Mouse (Mus musculus): ENCODE results near the gene Wwox.

Gene Wwox

DNA sequence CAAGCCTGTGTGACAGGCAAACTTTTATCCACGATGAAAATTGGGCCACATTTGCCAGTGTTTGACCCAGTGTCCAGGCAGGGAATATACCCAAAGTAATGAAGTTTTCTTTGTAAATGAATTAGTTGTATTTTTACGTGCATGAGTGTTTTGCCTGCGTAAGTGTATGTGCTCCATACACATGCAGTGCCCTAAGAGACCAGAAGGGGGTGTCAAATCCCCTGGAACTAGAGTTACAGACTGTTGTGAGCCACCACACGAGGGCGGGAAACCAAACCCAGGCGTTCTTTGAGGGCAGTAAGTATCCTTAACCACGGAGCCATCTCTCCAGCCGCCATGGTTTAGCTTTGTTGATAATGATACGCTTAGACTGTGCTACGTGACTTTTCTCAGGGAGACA is 755.9 kb downstream of the Wwox start:
- no peak for DNase-seq

DNA sequence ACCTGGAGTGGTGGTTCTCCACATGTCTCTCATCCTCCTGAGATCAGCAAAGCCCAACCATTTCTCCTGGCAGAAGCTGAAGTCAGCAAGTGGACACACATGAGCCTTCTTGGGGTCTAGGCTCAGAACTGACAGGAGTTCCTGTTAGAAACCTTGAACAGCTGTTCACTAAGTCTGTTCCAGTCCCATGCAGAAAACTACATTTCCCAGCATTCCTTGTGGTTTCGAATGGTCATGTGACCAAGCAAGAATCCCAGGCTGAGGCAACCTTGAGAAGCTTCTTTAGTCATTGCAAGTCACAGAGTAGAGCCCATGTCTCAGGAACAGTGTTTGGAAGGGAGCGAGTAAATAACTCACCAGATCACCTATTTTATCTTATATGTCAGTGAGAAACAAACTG is 757.4 kb downstream of the Wwox start:
- no peak for DNase-seq

- DNase-seq = no peak
Measured at GRCm38 (mm10) chr8:115199204-115199603, 759.7 kb downstream of the Wwox start.

- DNase-seq = no peak
Measured at GRCm38 (mm10) chr8:115199616-115200150, 760.2 kb downstream of the Wwox start.

GRCm38 (mm10) chr8:115201726-115202125 is 762.3 kb downstream of the Wwox start:
- no peak for DNase-seq

DNA sequence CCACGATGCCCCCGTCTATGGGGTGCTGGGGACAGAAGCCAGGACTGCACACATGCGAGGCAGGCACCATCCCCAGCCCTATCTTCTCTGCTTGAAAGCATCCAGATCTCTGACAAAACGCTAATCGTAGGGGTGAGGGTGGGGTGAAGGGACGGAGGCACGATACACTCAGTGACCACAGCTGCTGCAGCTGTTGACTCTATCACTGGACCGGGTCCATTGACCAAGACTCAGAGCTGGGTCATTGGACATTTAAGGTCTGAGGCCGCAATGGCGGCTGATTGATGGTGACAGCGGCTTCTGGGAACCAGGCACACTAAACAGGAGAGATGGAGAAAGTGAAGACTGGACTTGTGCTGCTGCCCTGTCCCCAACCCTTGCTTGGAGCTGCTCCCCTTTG is 768.0 kb downstream of the Wwox start:
- no peak for DNase-seq

GRCm38 (mm10) chr8:115208415-115209192 is 769.1 kb downstream of the Wwox start:
- DNase-seq = no peak

DNA sequence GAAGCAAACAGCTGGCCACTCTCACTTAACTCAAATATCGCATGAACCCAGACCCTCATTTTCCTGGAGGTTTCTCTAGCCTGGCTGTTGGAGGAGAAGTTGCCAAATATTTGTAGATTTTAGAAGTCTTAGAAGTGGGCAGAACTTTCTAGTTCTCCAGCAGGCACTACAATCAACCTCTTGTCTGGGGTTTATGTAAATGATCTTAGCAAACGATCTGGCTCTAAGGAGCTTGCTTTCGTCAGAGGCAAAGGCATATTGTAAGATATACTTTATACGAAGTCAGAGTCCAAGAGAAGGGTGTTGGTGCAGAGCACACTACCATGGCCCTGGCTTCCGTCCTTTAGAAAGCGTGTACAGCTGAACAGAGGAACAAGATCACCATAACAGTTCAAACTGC is 770.6 kb downstream of the Wwox start:
- no peak for DNase-seq

DNA sequence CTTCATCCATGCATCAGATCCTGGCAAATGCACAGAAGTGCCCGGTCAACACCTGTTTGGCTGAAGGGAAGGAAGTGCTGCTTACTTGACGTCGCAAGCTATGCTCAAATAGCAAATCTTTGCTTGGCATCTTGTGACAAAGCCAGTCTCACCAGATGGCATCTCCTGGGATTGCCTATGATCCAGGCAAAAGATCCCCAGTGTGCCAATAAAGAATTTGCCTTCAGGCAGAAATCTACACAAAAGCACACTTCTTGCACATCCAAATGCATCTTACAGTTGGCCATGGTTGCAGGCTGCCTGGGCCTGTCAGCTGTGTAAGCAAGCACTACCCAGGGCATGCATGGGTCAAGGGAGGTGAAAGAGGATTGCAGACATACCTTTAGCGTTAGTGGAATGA is 773.7 kb downstream of the Wwox start:
- peak; percentile 13 to 25 for DNase-seq

- DNase-seq = no peak
Measured at GRCm38 (mm10) chr8:115214870-115215269, 775.4 kb downstream of the Wwox start.

- DNase-seq = no peak
Measured at GRCm38 (mm10) chr8:115216801-115217200, 777.3 kb downstream of the Wwox start.

DNA sequence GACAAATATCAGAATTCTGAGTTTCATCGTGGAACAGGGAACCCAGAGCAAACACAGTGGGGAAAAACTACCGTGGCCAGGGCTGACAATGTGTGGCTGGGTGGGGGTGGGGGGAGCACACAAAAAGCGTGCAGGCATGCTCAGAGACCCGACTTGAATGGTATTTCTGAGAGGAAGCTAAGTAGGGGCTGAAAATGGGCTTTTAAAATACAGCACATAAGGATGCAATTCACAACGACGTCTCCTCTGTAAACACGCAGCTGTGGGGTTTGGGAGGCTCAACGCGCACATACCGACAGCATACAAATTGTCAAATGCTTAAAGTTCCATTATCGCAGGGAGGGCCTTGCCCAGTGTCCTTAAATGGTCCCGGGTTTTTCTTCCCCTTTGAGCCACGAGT is 783.1 kb downstream of the Wwox start:
- no peak for DNase-seq

GRCm38 (mm10) chr8:115226781-115227583 is 787.5 kb downstream of the Wwox start:
- DNase-seq = no peak

GRCm38 (mm10) chr8:115228903-115229302 is 789.4 kb downstream of the Wwox start:
- no peak for DNase-seq

- DNase-seq = no peak
Measured at GRCm38 (mm10) chr8:115234068-115234467, 794.6 kb downstream of the Wwox start.

- DNase-seq = no peak
Measured at GRCm38 (mm10) chr8:115237596-115237995, 798.1 kb downstream of the Wwox start.

DNA sequence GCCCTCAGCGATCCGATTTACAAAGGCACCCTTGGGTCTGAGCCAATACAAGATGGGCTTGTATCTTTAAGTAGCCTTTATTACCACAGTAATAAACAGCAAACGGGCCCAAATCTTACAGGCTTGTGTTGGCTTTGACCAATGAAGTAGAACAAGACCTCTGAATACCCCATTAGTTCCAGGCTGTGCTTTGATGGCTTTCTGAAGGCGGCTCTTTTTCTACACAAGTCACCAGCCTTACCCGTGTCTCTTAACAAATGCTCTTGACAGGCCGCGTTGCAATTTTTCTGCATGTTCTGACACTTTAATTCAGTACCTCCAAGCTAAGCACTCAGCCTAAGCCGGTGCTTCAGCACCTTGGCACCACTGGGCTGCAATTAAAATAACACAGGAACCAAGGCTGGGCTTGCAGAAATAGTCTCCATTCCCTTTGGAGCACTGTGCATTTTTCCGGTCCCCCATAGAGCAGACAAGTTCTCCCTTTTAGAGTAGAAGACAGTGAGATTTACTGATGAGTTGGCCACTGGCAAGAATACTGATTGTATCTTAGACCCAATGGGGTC is 804.1 kb downstream of the Wwox start:
- DNase-seq = no peak

- peak; percentile 16 to 20 for DNase-seq
Measured at GRCm38 (mm10) chr8:115249688-115250366, 810.4 kb downstream of the Wwox start.

DNA sequence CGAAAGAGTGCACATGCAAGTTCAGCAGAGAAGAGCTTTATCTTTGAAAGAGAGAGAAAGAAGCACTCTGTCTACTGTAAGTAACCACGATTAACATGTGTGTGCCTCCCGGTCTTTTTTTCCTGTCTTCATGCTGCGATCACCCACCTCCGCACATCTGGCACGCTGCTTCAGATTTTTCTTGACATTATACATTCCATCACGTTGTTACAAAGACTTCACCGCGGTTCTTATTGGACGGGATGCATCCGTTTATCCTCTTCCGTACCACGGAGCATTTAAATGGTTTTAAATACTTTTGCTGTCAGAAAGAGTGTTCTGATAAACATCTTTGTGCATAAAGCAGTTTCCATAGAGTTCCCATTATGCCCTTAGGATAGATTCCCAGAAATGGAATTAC is 816.1 kb downstream of the Wwox start:
- no peak for DNase-seq

DNA sequence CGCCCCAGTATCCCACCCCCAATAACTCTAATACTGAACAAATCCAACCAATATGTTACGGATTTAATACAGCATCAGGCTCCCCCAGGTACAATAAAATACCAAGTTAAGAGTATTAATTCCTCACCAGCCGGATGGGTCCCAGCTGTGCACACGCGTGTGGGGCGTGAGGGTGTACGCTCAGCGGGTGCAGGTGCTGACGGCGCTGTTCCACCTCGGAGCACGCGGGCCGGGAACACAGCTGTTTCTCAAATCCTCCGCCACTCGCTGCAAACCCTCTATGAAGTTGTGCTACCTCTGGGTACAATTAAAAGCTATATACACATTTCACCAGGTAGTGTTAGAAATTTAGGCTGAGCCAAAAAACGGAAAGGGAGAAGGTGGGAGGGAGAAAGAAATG is 818.0 kb downstream of the Wwox start:
- no peak for DNase-seq

- DNase-seq = no peak
Measured at GRCm38 (mm10) chr8:115259806-115260205, 820.4 kb downstream of the Wwox start.

GRCm38 (mm10) chr8:115267196-115267595 is 827.7 kb downstream of the Wwox start:
- no peak for DNase-seq

- no peak for DNase-seq
Measured at GRCm38 (mm10) chr8:115269601-115270000, 830.1 kb downstream of the Wwox start.
